Mouse (Mus musculus): ENCODE measurements around the gene Mthfd1.

GRCm38 (mm10) chr12:76308436-76308835, 53.3 kb downstream of the Mthfd1 start:
- no peak for TF ChIP-seq CTCF (IDR thresholded peaks at IDR 0.05; ENCODE audit: control insufficient read depth, insufficient read depth, insufficient read length)
- no peak for TF ChIP-seq USF1 (IDR thresholded peaks at IDR 0.05; ENCODE audit: low read depth)
- TF ChIP-seq CEBPB (IDR thresholded peaks at IDR 0.05; ENCODE audit: low read depth) = no peak
- TF ChIP-seq FOSL1 (IDR thresholded peaks at IDR 0.05; ENCODE audit: insufficient read depth, low read length, poor library complexity, severe bottlenecking) = no peak
- no peak for TF ChIP-seq MAX (IDR thresholded peaks at IDR 0.05)
- TF ChIP-seq MYOG (IDR thresholded peaks at IDR 0.05; ENCODE audit: control insufficient read depth, extremely low read depth, insufficient read length) = no peak
